Mouse (Mus musculus) C2C12 (cell line): ENCODE data around the gene Gm49325.

Source experiments
- CEBPB ChIP-seq: IDR thresholded peaks from one replicate; pipeline ENCODE4 v1.6.1; 2011; ENCODE audit warnings: low read depth, mild to moderate bottlenecking, control low read depth, moderate library complexity
- CTCF ChIP-seq: IDR thresholded peaks from one replicate; pipeline ENCODE4 v1.5.1; 2011; ENCODE audit not compliant: control insufficient read depth, insufficient read depth, insufficient read length
- FOSL1 ChIP-seq: IDR thresholded peaks from one replicate; pipeline ENCODE4 v1.8.0; 2011; ENCODE audit warnings: mild to moderate bottlenecking, low read length; ENCODE audit not compliant: poor library complexity, insufficient read depth, severe bottlenecking
- MAX ChIP-seq: IDR thresholded peaks from one replicate; pipeline ENCODE4 v1.6.1; 2011; ENCODE audit warnings: mild to moderate bottlenecking, control low read depth
- MYOD1 ChIP-seq: IDR thresholded peaks from one replicate; pipeline ENCODE4 v1.6.1; 2011; ENCODE audit warnings: low read depth; ENCODE audit not compliant: control insufficient read depth, insufficient read length
- MYOG ChIP-seq: IDR thresholded peaks from one replicate; pipeline ENCODE4 v1.6.1; 2011; ENCODE audit not compliant: control insufficient read depth, insufficient read length; ENCODE audit errors: extremely low read depth
- USF1 ChIP-seq: IDR thresholded peaks from one replicate; pipeline ENCODE4 v1.6.1; 2011; ENCODE audit warnings: low read depth, mild to moderate bottlenecking, control low read depth, moderate library complexity

- TF ChIP-seq CTCF (no peak), MYOG (no peak), CEBPB (no peak), USF1 (no peak), MAX (no peak), MYOD1 (no peak), FOSL1 (no peak)
Observed at GRCm38 (mm10) chr10:77643160-77643559, 37.2 kb downstream of the Gm49325 start.
